Mouse (Mus musculus) kidney, postnatal 10 days (tissue): ENCODE measurements around the gene Cbs.

Experiments used
- DNase-seq: peaks from one replicate; pipeline ENCODE4 v3.0.0; 2021; ENCODE audit warnings: mixed read lengths

Gene Cbs

GRCm38 (mm10) chr17:31583781-31584180, 53.3 kb downstream of the Cbs start:
- no peak for DNase-seq

DNA sequence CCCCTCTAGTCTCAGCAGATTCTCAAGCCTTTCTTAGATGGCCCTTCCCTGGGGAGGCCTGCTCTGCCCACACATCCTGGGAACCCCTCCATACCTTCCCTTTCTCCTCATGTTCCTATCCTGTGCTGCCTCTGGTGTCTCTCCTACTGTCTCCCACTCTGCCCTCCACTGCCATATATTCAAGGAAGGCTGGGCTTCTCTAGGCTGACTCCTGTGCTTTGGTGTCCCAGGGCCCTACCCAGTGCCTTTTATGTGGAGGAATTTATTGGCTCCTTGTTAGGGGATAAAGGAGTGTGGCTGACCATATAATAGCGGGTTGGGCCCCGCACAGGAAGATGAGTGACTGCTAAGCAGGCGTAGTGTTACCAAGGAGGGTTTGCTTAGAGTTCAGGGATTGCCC, 53.9 kb downstream of the Cbs start:
- no peak for DNase-seq

DNA sequence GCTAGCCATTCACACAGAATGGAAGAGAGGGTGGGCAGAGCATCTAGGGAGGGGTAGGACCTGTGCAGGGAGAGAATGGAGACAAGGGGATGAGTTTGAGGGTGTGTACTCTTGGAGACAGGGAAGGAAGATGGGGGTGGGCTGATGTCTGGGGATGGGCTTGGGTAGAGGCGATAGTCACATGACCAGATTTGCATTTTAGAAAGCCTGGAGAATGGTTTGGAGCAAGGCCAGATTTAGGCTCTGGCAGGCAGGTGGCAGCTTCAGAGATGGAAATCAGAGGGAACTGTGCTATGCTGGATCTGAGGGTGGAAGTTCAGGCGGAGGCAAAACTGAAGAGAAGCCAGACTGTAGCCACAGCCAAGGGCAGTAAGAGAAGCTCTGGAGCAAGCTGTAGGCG, 56.7 kb downstream of the Cbs start:
- no peak for DNase-seq

DNA sequence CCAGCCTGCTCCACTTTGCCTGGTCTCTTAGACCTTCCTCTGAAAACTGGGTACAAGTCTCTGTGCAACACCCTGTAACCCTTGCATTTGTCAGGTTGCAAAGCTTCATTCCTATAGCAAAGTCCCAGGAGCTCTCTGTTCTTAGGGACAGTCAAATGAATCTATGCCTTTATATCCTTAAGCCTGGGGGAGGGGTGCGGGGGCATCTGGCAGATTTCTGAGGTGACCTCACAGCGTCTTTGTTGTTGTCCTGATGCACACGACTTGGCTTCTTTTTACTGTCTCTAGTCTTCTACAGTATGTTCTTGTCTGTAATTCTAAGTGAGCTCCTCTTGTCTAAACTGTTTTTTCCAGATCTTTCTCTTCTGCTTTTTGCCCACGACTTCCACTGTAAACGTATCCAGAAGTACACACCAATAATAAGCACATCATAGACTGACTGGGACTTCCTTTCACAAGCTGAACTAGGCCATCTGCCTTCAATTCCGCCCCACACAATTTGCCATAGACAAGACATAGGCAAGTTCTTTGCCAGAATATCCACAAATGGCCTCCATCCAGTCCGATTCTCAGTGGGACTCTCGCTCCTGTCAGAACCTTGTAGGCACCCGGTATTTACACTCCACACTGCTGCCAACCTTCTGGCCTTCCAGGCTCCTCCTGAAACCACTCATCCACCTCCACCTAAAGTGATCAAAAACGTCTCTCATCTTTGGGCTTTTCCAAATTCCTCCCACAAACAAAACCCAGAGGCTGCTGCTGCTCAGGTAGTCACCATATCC, 60.5 kb downstream of the Cbs start:
- no peak for DNase-seq

- no peak for DNase-seq
These were observed 62.4 kb downstream of the Cbs start for GRCm38 (mm10) chr17:31574662-31575061.

DNA sequence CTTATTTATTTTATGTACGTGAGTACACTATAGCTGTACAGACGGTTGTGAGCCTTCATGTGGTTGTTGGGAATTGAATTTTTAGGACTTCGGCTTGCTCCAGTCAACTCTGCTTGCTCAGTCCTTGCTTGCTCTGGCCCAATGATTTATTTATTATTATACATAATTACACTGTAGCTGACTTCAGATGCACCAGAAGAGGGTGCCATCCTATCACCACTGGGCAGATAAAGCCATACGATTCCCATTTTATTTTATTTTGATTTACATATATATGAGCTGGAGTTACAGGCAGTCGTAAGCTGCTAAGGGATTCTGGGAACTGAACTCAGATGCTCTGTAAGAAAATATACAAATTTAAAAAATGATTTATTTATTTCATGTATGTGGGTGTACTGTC, 65.3 kb downstream of the Cbs start:
- DNase-seq, result no peak

DNA sequence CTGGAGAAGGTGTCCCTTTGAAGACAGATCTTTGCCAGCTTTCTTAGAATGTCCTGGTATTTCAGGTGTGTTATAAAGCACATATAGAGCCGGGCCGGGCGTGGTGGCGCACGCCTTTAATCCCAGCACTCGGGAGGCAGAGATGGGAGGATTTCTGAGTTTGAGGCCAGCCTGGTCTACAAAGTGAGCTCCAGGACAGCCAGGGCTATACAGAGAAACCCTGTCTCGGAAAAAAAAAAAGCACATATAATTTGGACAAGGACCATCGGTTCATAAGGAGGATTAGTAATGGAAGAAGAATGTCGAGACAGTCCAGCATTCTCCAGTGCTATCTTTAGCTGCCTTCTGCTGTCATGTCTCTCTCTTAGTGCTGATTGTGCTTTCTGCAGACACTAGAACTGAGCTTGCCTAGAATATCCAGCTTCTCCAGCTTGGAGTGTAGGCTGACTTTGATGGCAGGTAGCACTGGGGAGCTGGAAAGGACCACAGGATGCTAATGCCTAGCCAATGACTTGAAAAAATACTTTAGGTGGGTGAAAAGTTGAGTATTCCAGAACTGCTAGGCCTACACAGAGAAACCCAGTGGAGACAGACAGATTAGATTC, 66.6 kb downstream of the Cbs start:
- peak; percentile 44 for DNase-seq

GRCm38 (mm10) chr17:31569756-31570155, 67.3 kb downstream of the Cbs start:
- no peak for DNase-seq

GRCm38 (mm10) chr17:31566276-31566675, 70.8 kb downstream of the Cbs start:
- DNase-seq, result no peak

DNA sequence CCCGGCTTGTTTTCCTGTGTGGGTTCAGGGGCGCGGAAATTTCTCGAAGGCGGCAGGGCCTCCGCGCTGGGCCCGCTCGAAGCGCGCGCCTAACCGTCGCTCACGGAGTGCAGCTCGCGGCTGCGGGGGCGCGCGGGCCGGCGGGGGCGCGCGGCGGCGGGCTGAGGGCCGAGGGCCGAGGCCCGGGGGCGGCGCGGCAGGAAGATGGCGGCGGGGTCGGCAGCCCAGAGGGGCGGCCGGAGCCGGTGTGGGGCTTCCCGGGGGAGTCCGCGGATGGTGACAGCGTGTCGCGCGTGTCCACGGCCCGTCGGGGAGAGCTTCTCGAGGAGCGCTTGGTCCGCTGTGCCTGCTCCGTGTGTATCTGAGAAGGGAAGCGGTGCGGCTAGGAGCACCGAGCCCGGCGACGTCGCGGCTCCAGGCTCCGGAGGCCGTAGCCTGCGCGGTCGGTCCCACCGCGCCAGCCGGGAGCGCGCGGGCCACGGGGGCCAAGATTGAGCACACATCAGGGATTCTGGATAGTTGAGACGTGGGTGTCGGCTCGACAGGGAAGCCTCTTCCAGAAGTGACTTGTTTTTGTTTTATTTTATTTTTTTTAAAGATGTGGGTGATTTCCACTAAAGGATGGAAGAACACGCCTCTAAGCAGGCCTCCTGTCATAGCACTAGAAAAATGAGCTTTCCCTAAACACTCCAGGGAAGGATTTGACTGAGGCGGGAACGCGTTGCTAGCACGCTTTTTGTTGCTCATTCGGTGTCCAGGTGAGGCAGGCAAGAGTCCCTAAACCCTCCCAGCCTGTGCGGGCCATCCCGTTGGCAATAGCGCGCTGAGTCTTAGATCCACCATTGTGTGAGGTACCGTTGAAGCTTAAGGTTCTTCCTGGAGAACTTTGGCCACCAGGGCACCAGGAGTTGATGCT, 71.6 kb downstream of the Cbs start:
- DNase-seq, result peak; percentile 84

DNA sequence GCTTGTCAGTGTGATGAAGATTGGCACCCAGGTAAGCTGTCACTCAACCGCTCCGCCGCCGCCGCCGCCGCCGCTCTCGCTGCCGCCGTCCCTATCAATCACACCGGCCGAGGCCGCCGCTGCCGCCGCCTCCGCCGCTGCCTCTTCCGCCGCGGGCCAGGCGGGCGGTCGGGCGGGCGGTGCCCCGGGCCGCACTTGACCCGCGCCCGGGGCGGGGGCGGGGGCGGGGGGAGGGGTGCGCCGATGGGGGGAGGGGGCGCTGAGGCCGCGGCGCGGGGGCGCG, 72.2 kb downstream of the Cbs start:
- DNase-seq, result no peak

DNA sequence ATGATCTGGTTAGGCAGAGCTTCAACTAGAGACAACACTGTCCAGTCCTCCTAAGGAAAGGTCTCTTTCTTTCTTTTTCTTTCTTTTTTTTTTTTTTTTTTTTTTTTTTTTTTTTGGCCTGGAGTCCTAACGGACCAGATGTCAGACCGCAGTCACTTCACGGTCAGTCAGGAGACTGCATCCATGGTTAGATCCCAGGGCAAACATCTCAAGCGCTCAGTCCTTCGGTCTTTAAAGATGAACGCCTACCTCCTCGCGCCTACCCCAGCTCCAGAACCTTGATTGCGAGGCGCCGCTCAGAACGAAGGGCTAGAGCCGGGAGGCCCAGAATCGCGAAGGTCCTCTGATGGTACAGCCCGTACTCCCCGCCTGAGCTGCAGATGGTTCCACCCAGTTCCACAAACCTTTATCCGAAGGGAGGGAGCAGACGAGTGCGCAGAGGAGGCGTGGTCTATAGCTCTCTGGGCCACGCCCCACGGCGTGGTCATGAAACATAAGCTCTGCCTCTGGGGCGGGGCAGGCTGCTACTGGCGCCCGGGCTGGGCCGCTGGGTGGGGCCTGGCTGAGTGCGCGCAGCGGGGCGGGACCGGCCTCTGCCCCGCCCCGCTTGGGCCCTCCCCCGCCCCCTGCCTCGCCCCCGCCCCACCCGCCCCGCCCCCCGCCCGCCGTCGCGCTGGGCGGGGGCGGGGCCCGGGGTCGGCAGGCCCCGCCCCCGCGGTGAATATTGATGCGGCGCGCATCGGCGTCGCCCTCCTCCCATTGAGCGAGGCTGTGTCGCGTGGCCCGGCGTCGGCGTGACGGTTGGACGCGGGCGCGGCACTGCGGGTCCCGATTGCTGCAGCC, 72.8 kb downstream of the Cbs start, which contains the start of gene Pknox1:
Pknox1 (plus strand) TSS at position 720 of the 843 bp plus-strand sequence.
- peak; percentile 99 for DNase-seq

- peak; percentile 59 for DNase-seq
These were observed 73.4 kb downstream of the Cbs start for GRCm38 (mm10) chr17:31563632-31564014.

DNA sequence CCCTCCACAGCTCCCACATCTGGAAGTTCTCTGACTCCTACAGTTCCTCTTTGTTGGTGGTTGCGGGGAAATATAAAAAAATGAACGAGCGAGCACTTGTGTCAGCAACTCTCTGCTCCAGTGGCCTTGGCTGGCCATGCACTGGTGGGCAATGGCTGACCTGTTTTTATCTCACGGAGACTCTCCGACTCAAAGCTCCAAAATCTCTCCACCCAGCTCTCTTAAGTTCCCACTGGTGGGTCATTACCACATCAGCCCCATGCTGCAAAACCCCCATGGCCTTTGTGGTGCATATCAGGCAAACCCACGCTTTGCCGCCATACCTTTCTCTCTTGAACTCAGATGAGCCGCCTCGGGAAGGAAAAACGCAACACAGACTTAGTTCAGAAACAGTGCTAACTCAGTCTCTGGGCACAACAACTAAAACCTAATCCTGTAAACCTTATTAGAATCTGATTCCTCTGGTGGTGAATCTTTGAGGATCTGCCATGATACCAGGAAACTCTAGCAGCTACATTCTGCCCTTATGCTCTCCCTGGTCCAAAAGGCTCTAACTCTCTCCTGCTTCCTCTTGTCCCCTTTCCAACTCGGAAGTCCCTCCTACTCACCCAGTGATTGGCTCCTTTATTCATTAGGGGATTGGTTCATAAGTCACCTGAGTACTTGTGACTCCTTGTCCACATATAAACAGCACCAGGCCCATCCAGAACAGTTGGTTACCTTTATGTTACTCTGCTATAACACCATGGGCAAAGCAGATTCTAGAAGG, 77.8 kb downstream of the Cbs start:
- DNase-seq, result no peak
